23 mouse cellular contexts compared by ENCODE assay signal in the genomic region with DNA sequence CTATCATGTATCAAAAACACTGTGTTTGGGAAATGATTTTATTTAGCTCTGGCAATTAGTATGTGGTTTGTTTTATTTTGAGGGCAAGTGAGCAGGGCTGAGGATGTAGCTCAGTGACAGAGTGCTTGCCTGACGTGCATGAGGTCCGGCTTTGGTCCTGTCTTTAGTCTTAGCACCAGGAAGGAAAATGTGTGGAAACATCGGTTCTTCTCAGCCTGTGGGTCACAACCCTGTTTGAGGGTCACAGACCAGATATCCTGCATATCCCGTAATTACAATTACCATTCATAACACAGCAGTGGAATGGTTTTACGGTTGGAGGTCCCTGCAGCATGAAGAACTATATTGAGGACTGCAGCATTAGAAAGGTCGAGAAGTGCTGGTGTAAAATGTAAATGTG. TPM values are rescaled to one million over a fixed set of nuclear protein-coding genes. Genes with fewer than 3 reads are reported as not detected.
A peak's percentile ranks its signal among the peaks of the same experiment; 100 is the strongest.
DNase-seq lines count a peak whose midpoint lies in the region; ATAC-seq and TF ChIP-seq lines count a peak whose summit lies in the region.
"Had no signal": no experiment of that assay in that cellular context is flagged by ENCODE, and none has a peak within 500 bp of the region (broad histone marks: within the 10 kb centered on the region; RNA-seq: fewer than 3 reads in every experiment).

No protein-coding gene starts in this region.

- peak overlapping the region; percentile 49; the same call in 1 of the 2 replicates for H3K27ac ChIP-seq in heart, embryonic 16.5 days (ENCODE audit: low read length)
- peak overlapping the region; percentile 91 for H3K27ac ChIP-seq in bone marrow macrophage, adult 2 months (ENCODE audit: insufficient read depth, low read depth, low read length)
- no peak overlapping the region for H3K27ac ChIP-seq in liver, embryonic 13.5 days
- H3K27ac ChIP-seq in midbrain, embryonic 13.5 days: no peak overlapping the region
- H3K27ac ChIP-seq: forebrain, embryonic 12.5 days; gastrocnemius, adult 2 months; hindbrain, embryonic 14.5 days; limb, embryonic 13.5 days had no signal

- no peak overlapping the region for H3K4me3 ChIP-seq in heart, embryonic 16.5 days (ENCODE audit: low read length)
- no peak overlapping the region for H3K4me3 ChIP-seq in bone marrow macrophage, adult 2 months (ENCODE audit: insufficient read depth, low read length)
- H3K4me3 ChIP-seq in liver, embryonic 13.5 days (replicated peaks): no peak overlapping the region
- no peak overlapping the region for H3K4me3 ChIP-seq in midbrain, embryonic 13.5 days (replicated peaks)
- H3K4me3 ChIP-seq: forebrain, embryonic 12.5 days; gastrocnemius, adult 2 months; limb, embryonic 13.5 days had no signal

- intact Hi-C loops in heart, postnatal 14 days (cut with DNase I): no loop called here

- H3K4me2 ChIP-seq in heart, embryonic 16.5 days (ENCODE audit: low read depth, low read length): no peak overlapping the region
- no peak overlapping the region for H3K4me2 ChIP-seq in liver, embryonic 13.5 days
- no peak overlapping the region for H3K4me2 ChIP-seq in midbrain, embryonic 13.5 days (replicated peaks)
- H3K4me2 ChIP-seq: forebrain, embryonic 12.5 days; hindbrain, embryonic 14.5 days; limb, embryonic 13.5 days had no signal

- no peak for DNase-seq in heart, postnatal 14 days
- peak; percentile 43 for DNase-seq in kidney, postnatal 4 days
- DNase-seq in kidney, adult 18-20 months: no peak
- no peak for DNase-seq in liver, embryonic 13.5 days
- DNase-seq in thymus, postnatal 14 days: no peak
- DNase-seq: adrenal gland, postnatal 25 days; B cell, adult 2 months; cerebellum, adult 18-20 months; cerebellum, postnatal 25 days; gastrocnemius, adult 2 months; layer of hippocampus, postnatal 36 days; lung, adult 2 months; midbrain, embryonic 14.5 days; right cerebral cortex, postnatal 14 days had no signal

- H3K9ac ChIP-seq in heart, embryonic 16.5 days (ENCODE audit: low read length): no peak overlapping the region
- no peak overlapping the region for H3K9ac ChIP-seq in liver, embryonic 13.5 days
- no peak overlapping the region for H3K9ac ChIP-seq in midbrain, embryonic 13.5 days (replicated peaks)
- H3K9ac ChIP-seq: forebrain, embryonic 12.5 days; hindbrain, embryonic 14.5 days; limb, embryonic 13.5 days had no signal

- H3K27me3 ChIP-seq in heart, embryonic 16.5 days (ENCODE audit: control insufficient read depth, insufficient read depth, low read length): no peaks in the 10 kb centered on the region
- no peaks in the 10 kb centered on the region for H3K27me3 ChIP-seq in liver, embryonic 13.5 days
- H3K27me3 ChIP-seq in midbrain, embryonic 13.5 days: no peaks in the 10 kb centered on the region
- H3K27me3 ChIP-seq: forebrain, embryonic 12.5 days; limb, embryonic 13.5 days had no signal

- peaks cover 6% of the 10 kb centered on the region for H3K4me1 ChIP-seq in heart, embryonic 16.5 days (ENCODE audit: control insufficient read depth, insufficient read depth, low read length)
- peaks cover 75% of the 10 kb centered on the region for H3K4me1 ChIP-seq in bone marrow macrophage, adult 2 months (ENCODE audit: control insufficient read depth, insufficient read depth, low read length)
- peaks cover 49% of the 10 kb centered on the region for H3K4me1 ChIP-seq in liver, embryonic 13.5 days (replicated peaks)
- 0 out of 2 replicates have a peak, but pooled peaks cover 3% of the 10 kb centered on the region for H3K4me1 ChIP-seq in midbrain, embryonic 13.5 days (replicated peaks)
- H3K4me1 ChIP-seq: forebrain, embryonic 12.5 days; limb, embryonic 13.5 days had no signal

- no peaks in the 10 kb centered on the region for H3K9me3 ChIP-seq in heart, embryonic 16.5 days (replicated peaks; ENCODE audit: control insufficient read depth, low read length)
- H3K9me3 ChIP-seq in liver, embryonic 13.5 days (replicated peaks): no peaks in the 10 kb centered on the region
- H3K9me3 ChIP-seq in midbrain, embryonic 13.5 days: no peaks in the 10 kb centered on the region
- H3K9me3 ChIP-seq: forebrain, embryonic 12.5 days; limb, embryonic 13.5 days had no signal

- ATAC-seq in heart, embryonic 16.5 days (replicated peaks; ENCODE audit: extremely low read depth, insufficient read depth, low FRiP score): peak; percentile 49; the same call in 1 of the 2 replicates
- ATAC-seq in liver, embryonic 13.5 days (ENCODE audit: low read depth): peak; percentile 31; the same call in 1 of the 2 replicates
- ATAC-seq in midbrain, embryonic 13.5 days: no peak

- TF ChIP-seq CTCF in bone marrow macrophage, adult 2 months (IDR thresholded peaks at IDR 0.05; ENCODE audit: low read depth, low read length): no peak

- no peak for TF ChIP-seq POLR2A in bone marrow macrophage, adult 2 months (IDR thresholded peaks at IDR 0.05; ENCODE audit: borderline replicate concordance, low read depth, low read length)

- 74% methylated on average over 6 of the region's 6 CpGs for WGBS in heart, embryonic 16.5 days
- WGBS in liver, embryonic 13.5 days (ENCODE audit: insufficient replicate concordance): 56% methylated on average over 6 of the region's 6 CpGs
- WGBS in midbrain, embryonic 13.5 days: 88% methylated on average over 6 of the region's 6 CpGs

- no peaks in the 10 kb centered on the region for H3K36me3 ChIP-seq in heart, embryonic 16.5 days (ENCODE audit: control insufficient read depth, insufficient read depth)
- H3K36me3 ChIP-seq in liver, embryonic 13.5 days: no peaks in the 10 kb centered on the region
- no peaks in the 10 kb centered on the region for H3K36me3 ChIP-seq in midbrain, embryonic 13.5 days
- H3K36me3 ChIP-seq: forebrain, embryonic 12.5 days had no signal

RNA-seq across cellular contexts. Expression of gene Gpr183, which starts 21.0 kb away (rescaled TPM):
- 2.4 and 3.6 TPM in 2 replicates for polyA plus RNA-seq in heart, embryonic 16.5 days (2015; fragmentation: Nextera tagmentation; extraction: Ambion mirVana)
- total RNA-seq in heart, postnatal 14 days (2021): under 1 TPM; 0.54 to 0.67 TPM
- polyA plus RNA-seq in bone marrow macrophage, adult 2 months (2012; ENCODE audit: insufficient read depth, insufficient read length, missing spikeins): 33.0 and 34.1 TPM in 2 replicates
- 0.96 and 1.3 TPM in 2 replicates for polyA plus RNA-seq in liver, embryonic 13.5 days (2015; fragmentation: Nextera tagmentation; extraction: Ambion mirVana)
- 0.72 and 1.2 TPM in 2 replicates for polyA plus RNA-seq in midbrain, embryonic 13.5 days (2015; fragmentation: Nextera tagmentation; extraction: Ambion mirVana)

RNA-seq across cellular contexts. Expression of gene Timm8a2, which starts 48.4 kb away (rescaled TPM):
- not detected in 2 replicates for polyA plus RNA-seq in heart, embryonic 16.5 days (2015; fragmentation: Nextera tagmentation; extraction: Ambion mirVana)
- not detected for total RNA-seq in heart, postnatal 14 days (2021)
- not detected in 2 replicates for polyA plus RNA-seq in bone marrow macrophage, adult 2 months (2012; ENCODE audit: insufficient read depth, insufficient read length, missing spikeins)
- not detected in 2 replicates for polyA plus RNA-seq in liver, embryonic 13.5 days (2015; fragmentation: Nextera tagmentation; extraction: Ambion mirVana)
- polyA plus RNA-seq in midbrain, embryonic 13.5 days (2015; fragmentation: Nextera tagmentation; extraction: Ambion mirVana): not detected in 2 replicates
- total RNA-seq: adrenal gland, postnatal 25 days; gastrocnemius, adult 2 months; heart, postnatal 10 days had no signal
- polyA plus RNA-seq: forebrain, embryonic 12.5 days; gonadal fat pad, adult 2 months; hindbrain, embryonic 14.5 days; intestine, embryonic 14.5 days; limb, embryonic 13.5 days; lung, adult 2 months; midbrain, embryonic 14.5 days had no signal

Comparison
In these comparisons a context has a peak if more than half of its experiments do, and no peak if none do; other contexts are left out.
1. DNase-seq: peak in kidney, postnatal 4 days (2 of 2); none in heart, postnatal 14 days (0 of 2), kidney, adult 18-20 months (single experiment), liver, embryonic 13.5 days (single experiment) and thymus, postnatal 14 days (single experiment).
2. H3K27ac ChIP-seq: peak in heart, embryonic 16.5 days (single experiment) and bone marrow macrophage, adult 2 months (single experiment); none in liver, embryonic 13.5 days (single experiment) and midbrain, embryonic 13.5 days (single experiment).